Mouse (Mus musculus) splenic B cell, adult 2 months (primary cell): Measurements from ENCODE around the gene G0s2.
"Not testable (repeated sequence)": the region's sequence is repeated elsewhere in the genome, so short reads cannot be mapped to it uniquely, and the experiment has no call there.

Source experiments
- DNase-seq: peaks from one replicate; pipeline ENCODE4 v3.0.0-alpha.2; 2011; ENCODE audit warnings: low read depth, low spot score
- H3K27me3 ChIP-seq: 2 replicates; pipeline ENCODE4 v1.6.1; 2012; ENCODE audit warnings: mild to moderate bottlenecking, low read length, moderate library complexity, mixed read lengths; ENCODE audit not compliant: control insufficient read depth, poor library complexity, insufficient read depth, severe bottlenecking
- H3K36me3 ChIP-seq: 2 replicates; pipeline ENCODE4 v1.6.1; 2012; ENCODE audit warnings: mild to moderate bottlenecking, low read length, moderate library complexity, mixed read lengths; ENCODE audit not compliant: control insufficient read depth, poor library complexity, insufficient read depth, severe bottlenecking

Gene G0s2

DNA sequence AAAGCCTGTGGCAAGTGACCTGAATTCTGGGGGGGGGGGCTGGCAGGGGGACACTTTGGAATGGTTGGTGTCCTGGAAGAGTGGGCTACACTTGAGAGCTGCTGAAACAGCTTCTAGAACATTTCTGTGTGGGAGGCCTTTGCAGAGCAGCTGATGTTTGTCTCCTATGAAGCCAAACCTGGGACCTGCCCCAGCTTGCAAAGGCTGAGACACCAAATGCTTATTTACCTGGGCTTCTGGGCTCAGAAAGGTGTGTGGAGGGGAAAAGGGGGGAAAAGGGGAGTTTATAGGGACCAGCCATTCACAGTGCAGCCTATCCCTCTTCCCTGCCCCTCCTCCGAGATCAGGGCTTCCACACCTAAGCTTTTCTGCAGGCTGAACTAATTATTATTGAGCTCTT lies 27.0 kb upstream of the G0s2 start:
- no peak for DNase-seq
- H3K36me3 ChIP-seq, result no peaks in the 10 kb centered on the region
- H3K27me3 ChIP-seq, result no peaks in the 10 kb centered on the region

DNA sequence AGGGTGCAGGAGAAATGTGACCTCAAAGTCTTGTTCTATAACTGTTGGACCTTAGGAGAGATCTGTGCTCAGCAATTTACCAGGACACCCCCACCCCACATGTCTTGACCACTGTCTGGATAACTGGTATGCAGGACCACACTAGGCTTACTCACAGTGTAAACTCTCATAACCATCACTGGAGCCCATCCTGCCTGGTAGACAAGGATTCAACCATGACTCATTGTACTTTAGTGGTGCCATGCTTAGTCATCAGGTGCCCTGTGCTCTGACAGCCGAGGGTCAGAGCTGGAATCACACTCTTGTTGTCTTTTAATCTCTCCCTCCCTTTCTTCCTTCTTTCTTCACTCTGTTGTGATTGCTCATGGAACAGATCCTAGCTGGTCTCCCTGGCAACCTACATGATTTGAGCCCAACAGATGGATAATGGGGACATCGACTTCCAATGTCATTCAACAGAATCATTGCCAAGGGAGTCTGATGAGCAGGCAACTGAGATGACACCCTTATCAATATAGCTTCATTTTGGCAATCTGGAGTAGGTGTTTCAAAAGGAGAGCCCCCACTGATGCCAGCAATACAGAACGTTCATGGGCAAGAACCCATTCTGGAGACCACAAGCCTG lies 25.2 kb upstream of the G0s2 start:
- Histone ChIP-seq H3K36me3 (no peaks in the 10 kb centered on the region), H3K27me3 (no peaks in the 10 kb centered on the region)
- DNase-seq, result no peak

DNA sequence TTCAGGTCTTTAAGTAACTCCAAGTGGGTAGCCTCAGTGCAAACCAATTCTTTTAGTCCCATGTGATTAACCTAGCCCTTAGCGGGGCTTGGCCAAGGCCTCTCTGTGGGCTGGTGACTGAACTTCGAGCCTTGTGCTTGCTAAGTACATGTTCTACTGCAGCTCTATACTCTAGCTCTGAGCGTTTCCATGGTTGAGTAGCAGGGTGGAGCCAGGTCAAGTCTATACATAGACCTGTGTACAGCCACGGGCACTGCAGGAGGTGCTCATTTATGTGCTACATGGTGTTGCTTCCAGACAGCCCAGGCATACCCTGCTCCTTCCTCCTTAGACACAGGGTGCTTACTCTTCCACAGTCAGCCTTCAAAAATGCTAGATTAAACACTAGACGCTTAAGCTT lies 22.9 kb upstream of the G0s2 start:
- Histone ChIP-seq H3K27me3 (no peaks in the 10 kb centered on the region; the same call in 1 of the 2 replicates), H3K36me3 (no peaks in the 10 kb centered on the region)
- no peak for DNase-seq

DNA sequence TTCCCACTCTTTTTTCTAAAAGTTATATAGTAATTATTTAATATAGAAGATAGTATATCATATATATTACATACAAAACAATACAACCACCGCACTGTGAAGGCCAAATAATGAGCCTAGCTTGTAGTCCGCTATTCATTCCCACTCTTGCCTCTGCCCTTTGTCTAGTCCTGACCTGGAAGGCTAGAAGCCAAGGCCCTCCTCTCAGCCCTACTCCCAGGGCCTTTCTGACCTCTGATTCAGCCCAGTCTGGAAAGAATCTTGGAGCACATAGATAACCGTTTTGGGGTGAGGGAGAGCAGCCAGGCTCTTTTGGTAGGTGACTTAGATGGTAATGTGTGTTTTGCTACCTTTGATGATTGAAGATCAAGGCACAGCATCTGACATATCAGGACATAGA lies 20.9 kb upstream of the G0s2 start:
- no peaks in the 10 kb centered on the region; the same call in 1 of the 2 replicates for H3K27me3 ChIP-seq
- no peak for DNase-seq
- H3K36me3 ChIP-seq, result no peaks in the 10 kb centered on the region

- H3K36me3 ChIP-seq, result no peaks in the 10 kb centered on the region
- no peak for DNase-seq
- H3K27me3 ChIP-seq, result no peaks in the 10 kb centered on the region; the same call in 1 of the 2 replicates
These were observed 20.0 kb upstream of the G0s2 start for GRCm38 (mm10) chr1:193293039-193293438.

- Histone ChIP-seq H3K27me3 (no peaks in the 10 kb centered on the region; the same call in 1 of the 2 replicates), H3K36me3 (no peaks in the 10 kb centered on the region)
- no peak for DNase-seq
These were observed 17.7 kb upstream of the G0s2 start for GRCm38 (mm10) chr1:193290686-193291085.

- no peak for DNase-seq
- no peaks in the 10 kb centered on the region; the same call in 1 of the 2 replicates for H3K27me3 ChIP-seq
- H3K36me3 ChIP-seq, result no peaks in the 10 kb centered on the region
These were observed 16.9 kb upstream of the G0s2 start for GRCm38 (mm10) chr1:193289914-193290313.

GRCm38 (mm10) chr1:193289076-193289475 lies 16.1 kb upstream of the G0s2 start:
- Histone ChIP-seq H3K27me3 (no peaks in the 10 kb centered on the region; the same call in 1 of the 2 replicates), H3K36me3 (no peaks in the 10 kb centered on the region)
- no peak for DNase-seq

GRCm38 (mm10) chr1:193287578-193287977 lies 14.6 kb upstream of the G0s2 start:
- H3K27me3 ChIP-seq, result no peaks in the 10 kb centered on the region; the same call in 1 of the 2 replicates
- DNase-seq, result no peak
- no peaks in the 10 kb centered on the region for H3K36me3 ChIP-seq

GRCm38 (mm10) chr1:193285766-193286325 lies 12.8 kb upstream of the G0s2 start:
- not testable (repeated sequence) for H3K27me3 ChIP-seq, H3K36me3 ChIP-seq, DNase-seq

DNA sequence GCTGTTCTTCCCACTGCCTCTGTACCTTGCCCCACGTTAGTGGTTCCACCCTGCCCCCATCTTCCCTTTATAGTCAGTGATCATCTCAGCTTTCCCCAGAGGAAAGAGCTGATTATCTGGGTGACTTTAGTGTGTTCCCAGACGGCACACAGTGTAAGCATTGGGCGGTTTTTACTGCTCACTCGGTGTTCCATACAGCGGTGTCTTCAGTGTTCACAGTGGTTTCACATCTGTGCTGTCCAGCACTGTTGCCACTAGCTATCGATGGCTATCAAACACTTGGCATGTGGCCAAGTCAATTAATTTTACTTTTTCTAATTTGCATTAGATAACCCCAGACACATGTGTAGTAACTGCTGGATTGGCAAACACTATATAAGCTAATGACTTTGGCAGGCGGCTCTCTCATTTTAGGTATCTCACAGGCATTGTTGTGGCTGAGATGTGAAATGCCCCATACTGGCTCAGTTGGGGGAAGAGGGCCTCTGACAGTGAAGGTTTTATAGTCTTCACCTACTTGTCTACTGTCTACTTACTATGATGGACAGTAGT lies 11.3 kb upstream of the G0s2 start:
- no peak for DNase-seq
- no peaks in the 10 kb centered on the region for H3K36me3 ChIP-seq
- H3K27me3 ChIP-seq, result no peaks in the 10 kb centered on the region

GRCm38 (mm10) chr1:193281344-193281743 lies 8.3 kb upstream of the G0s2 start:
- Histone ChIP-seq H3K36me3 (no peaks in the 10 kb centered on the region), H3K27me3 (no peaks in the 10 kb centered on the region)
- no peak for DNase-seq

DNA sequence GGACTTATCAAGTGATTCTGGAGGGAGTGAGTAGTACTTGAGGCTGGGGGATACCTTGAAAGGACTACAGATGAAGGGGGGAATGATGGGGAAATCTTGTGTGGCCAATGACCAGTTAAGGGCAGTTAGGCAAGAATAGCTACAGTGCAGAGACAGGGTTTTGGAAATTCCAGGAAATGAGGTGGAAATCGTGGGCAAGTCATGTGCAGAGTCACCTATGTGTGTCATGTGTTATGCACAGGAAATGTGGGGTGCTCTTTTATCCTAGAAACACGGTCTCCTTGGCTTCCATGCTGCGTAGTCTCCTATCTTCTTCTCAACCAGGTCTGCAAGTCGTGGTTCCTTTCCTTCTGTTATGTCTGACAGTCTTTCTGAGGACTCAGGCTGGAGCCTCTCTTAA lies 6.5 kb upstream of the G0s2 start:
- no peaks in the 10 kb centered on the region for H3K27me3 ChIP-seq
- no peak for DNase-seq

DNA sequence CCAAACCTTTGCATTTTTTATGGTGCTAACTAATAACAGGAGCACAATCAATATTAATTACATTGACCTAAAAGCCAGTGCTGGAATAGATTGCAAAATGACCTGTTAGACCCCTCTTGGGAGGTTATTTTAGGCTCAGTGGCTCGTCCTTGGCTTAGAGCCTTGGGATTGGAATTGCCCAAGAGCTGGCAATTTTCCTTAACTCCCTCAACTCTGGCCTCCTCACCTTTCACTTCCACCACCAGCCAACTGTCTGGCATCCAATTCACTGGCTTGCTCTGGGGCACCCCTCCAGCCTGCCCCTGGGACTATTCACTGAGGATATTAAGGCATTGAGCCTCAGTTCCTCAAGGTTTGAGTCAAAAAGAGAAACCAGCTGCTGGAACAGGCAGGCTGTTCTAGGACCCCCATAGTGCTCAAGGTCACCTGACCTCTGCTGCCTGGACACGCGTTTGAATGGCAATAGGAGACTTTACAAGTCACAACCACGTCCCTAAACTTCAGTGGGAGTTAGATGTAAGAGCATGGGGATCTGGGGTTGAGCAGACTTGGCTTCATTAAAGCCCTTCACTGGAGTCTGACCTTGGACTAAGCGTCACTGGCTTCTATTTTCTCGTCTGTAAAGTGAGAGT lies 5.5 kb upstream of the G0s2 start:
- H3K36me3 ChIP-seq, result no peaks in the 10 kb centered on the region
- DNase-seq, result no peak
- no peaks in the 10 kb centered on the region for H3K27me3 ChIP-seq

More for the DNA sequence above, 6.5 kb upstream of the G0s2 start:
- no peaks in the 10 kb centered on the region for H3K36me3 ChIP-seq

DNA sequence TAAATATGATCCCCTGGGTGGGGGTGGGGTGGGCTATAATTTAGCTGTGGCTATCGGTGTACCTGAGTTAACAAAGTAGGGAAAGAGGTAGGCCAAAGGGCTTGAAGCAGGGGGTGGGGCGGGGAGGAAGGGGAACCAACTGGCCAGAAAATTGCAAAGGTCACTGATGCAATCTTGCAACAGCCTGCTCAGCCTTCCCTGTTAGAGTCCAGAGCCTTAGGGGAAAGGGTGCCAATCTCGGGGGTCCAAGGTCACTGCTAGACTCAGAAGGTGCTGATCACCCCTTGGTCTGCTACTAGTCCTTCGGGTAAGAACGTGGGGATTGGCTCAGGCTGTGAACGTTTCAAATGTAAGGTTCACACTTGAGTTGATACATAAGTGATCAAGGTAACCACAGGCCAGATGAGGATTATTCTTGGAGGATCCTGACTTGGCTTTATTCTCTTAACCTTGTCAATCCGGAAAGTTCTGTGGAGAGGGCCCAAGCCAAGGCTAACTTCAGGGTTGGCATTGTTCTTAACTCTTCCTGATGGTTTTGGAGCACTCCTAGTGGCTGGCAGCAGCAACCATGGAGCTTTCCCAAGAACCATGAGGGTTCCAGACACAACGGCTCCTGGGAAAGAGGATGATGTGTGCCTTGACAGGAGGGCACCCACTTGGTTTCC lies 1.5 kb upstream of the G0s2 start:
- no peaks in the 10 kb centered on the region for H3K36me3 ChIP-seq
- H3K27me3 ChIP-seq, result no peaks in the 10 kb centered on the region
- DNase-seq, result no peak
